Mouse (Mus musculus): Measurements from ENCODE around the gene Nudc.

Nudc gene

GRCm38 (mm10) chr4:133545272-133546231 lies at the start of gene Nudc:
TSS of gene Nudc (minus strand) at chr4:133545996.
- DNase-seq (ENCODE audit: low spot score in 2 of 2) = peak; percentile 94 to 96

DNA sequence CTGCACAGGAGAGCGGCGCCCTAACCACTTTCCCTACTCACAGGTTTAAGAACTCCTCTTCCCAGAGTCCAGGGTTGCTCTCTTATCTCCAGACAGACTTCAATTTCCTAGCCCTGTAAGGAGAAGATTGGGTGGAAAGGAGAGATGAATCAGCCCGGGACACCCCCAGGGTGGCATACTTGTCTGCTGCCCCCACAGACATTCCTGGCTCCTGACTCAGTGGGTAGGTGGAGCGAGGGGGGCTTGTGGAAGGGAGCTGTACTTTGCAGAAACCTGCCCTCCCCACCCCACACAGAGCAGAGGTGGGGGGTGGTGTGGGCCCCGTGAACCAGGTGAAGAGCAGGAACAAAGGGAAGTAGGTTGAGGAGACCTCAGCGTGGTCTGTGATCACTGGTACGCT lies 49.7 kb upstream of the Nudc start:
- DNase-seq (ENCODE audit: low spot score in 2 of 2) = peak; percentile 28 to 30

DNA sequence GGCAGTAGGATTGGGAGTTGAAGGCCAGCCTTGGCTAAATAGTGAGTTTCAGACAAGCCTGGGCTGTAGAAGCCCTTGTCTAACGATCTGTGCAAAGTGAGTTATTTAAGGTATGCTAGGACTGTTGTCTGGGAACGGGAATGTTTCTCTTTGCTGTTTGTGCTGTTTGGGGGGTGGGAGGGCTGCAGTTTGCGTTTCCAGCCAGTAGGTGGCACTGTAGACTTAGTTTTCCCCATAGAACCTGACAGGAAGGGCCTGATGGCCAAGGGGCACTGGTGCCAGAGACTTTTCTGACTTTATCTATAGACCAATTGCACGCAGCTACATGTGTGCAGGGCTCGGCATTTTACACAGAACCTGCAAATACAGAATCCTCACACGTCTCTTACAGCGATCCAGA lies 46.8 kb upstream of the Nudc start:
- DNase-seq (ENCODE audit: low spot score in 2 of 2) = peak in 1 of 2 experiments; percentile 22

GRCm38 (mm10) chr4:133584059-133584951 lies 38.5 kb upstream of the Nudc start, which contains the start of gene Gpn2:
TSS of gene Gpn2 (plus strand) at chr4:133584362.
- peak; percentile 84 to 85 for DNase-seq (ENCODE audit: low spot score in 2 of 2)

DNA sequence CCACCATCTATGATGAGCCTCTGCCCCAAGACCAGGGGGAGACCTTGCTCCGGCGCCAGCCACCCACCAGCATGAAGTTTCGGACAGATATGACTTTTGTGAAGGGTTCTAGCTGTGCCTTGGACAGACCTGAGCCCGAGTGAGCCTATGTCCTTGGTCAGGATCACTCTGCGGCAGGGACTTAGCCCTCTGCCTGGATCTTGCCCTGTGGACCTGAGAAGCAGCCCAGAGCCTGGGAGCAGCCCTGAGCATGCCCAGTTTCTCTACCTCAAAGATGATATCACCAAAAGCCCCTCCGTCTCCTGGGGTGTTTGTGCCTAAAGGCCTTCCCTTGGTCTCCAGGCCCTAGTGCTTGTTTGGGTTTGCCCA lies 37.9 kb upstream of the Nudc start:
- DNase-seq (ENCODE audit: low spot score in 2 of 2) = no peak

GRCm38 (mm10) chr4:133577983-133578382 lies 32.2 kb upstream of the Nudc start:
- DNase-seq (ENCODE audit: low spot score in 2 of 2) = no peak

- DNase-seq (ENCODE audit: low spot score in 2 of 2) = no peak
These were observed 29.0 kb upstream of the Nudc start for GRCm38 (mm10) chr4:133574843-133575202.

DNA sequence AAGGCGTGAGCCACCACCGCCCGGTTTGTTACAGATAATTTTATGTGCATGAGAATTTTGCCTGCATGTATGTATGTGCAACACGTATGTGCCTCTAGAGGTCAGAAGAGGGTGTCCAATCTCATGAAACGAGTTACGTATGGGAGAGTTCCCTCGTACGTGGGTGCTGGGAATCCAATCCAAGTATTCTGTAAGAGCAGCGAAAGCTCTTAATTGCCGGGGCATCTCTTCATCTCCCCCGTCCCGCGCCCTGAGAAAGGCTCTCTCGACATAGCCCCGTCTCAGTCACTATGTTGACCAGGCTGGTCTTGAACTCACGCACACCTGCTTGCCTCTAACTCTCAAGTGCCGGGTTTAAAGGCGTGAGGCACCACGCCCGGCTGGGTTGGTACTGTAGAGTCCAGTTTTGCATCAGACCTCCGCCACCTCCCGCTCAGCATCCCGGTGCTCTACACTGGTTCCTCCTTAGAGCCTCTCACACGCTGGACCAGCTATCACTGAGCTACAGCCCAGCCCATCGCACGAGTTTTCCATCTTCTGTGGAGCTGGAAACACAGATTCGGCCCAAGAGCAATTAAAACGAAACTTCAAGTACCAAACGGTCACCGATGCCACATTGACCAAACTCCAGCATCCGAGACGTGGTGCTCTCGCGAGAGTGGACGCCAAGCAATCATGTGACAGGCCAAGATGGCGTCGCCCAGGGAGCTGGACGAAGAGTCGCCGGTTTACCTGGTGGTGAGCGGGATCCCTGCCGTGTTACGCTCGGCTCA lies 28.5 kb upstream of the Nudc start, which contains the start of gene Gpatch3:
Gpatch3 (plus strand) TSS at position 676 of the 773 bp plus-strand sequence.
- peak; percentile 87 for DNase-seq (ENCODE audit: low spot score in 2 of 2)

- DNase-seq (ENCODE audit: low spot score in 2 of 2) = no peak
These were observed 24.3 kb upstream of the Nudc start for GRCm38 (mm10) chr4:133570066-133570466.

DNA sequence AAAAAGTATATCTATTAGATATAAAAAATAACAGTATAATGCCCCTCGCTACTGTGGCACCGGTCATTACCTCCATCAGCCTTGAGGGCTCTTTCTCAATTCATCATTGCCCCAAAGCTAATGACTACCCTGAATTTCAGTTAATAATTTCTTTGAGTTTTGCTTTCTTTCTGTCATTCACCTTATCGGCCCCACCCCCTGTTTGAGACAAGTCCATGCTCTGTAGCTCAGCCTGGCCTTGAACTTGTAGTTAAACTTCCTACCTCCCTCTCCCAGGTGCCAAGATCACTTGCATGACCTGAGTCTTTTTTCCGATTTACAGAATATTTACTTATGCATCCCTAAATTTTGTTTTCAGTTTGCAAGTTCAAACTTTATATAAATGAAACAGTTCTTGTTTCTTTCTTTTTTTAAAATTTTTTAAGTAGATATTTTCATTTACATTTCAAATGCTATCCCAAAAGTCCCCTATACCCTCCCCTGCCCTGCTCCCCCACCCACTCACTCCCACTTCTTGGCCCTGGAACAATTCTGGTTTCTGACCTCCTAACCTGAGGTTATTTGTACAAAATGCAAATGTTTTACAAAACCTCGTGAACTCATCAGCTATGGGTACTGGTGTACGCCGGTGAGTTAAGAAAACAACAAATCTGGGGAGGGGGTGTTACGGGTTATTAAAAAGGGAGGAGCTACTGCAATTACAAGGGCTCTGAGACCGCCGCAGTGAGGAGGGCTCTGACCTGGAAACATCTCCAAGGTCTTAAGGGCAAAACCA lies 23.7 kb upstream of the Nudc start:
- no peak for DNase-seq (ENCODE audit: low spot score in 2 of 2)

DNA sequence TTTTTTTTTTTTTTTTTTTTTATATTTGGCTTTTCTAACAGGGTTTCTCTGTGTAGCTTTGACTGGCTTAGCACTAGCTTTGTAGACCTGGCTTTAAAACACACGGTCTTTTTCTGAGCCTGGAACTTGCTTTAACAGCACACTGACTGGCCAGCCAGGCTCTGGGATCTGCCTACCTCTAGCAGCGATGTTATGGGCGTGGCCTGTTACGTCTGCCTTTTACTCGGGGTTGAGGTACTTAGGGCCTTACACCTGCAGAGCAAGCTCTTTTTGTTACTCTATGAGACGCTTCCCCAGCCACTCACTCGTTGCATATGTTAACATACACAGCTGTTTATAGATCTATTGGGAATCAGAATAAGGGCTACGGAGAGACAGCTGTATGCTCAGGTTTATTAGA lies 21.5 kb upstream of the Nudc start:
- no peak for DNase-seq (ENCODE audit: low spot score in 2 of 2)

DNA sequence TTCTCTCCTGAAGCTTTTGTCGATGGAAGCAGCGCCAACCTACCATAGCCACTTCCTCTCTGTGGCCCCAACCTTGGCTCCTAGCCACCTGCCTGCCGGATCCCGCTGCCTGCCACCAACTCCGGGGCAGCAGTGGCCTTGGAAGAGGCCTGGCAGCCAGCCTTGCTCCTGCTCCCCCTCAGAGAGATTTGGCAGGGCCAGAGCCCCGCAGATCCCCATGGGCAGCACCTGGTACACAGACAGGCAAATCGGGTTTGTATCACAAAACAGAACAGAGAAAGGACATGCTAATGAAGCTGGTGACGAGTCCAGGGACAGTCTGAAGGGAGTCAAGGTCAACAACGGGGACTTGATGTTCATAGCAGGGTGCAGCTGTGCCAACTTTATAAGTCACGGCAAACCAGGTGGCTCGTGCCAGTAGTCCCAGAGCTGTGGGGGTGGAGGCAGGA lies 17.4 kb upstream of the Nudc start:
- DNase-seq (ENCODE audit: low spot score in 2 of 2) = no peak

- DNase-seq (ENCODE audit: low spot score in 2 of 2) = no peak
These were observed 15.8 kb upstream of the Nudc start for GRCm38 (mm10) chr4:133561622-133562021.

DNA sequence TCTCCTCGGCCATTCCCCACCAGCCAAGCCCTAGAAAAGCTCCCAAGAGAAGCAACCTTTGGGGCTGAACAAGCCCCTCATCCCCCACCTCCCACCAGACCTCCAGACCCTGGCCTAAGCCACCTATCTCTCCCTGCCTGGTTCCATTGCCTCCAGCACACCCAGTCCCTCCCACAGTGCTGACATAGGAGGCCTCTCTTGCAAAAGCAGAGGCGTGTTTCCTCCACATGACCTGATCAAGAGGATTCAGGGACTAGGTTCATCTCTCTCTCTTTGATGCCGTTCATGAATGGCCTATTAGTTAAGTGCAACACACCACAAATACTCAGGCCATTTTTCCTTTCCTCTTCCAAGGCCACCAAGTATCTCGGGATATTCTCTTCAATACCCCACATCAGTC lies 14.1 kb upstream of the Nudc start:
- no peak for DNase-seq (ENCODE audit: low spot score in 2 of 2)

DNA sequence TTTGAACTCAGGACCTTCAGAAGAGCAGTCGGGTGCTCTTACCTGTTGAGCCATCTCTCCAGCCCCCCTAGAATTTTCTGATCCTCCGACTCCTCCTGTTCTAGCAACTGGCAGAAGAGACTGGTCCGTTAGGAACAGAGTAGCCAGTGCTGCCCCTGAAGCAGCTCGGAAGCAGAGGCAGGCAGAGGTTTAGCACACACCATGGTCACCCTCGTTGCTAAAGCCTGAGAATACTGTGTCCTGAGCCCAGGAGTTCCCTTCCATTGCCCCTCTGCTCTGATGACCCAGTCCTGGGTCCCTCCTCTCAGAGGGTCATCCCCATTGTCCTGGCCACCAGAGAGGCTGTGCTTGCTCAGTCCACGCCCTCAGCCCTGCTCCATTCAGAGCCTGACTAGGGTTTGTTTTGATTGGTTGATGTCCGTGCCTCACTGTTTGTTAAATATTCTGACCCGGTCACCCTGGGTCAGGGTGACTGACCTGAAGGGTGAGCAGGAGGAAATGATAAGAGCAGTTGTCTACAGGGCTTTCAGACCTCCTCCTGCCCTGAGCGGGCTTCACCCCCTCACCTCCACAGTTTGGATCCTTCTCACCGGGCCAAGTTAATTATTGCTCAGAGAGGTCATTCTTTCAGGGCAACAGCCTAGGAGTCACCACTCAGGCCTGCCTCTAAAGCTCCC lies 11.4 kb upstream of the Nudc start:
- DNase-seq (ENCODE audit: low spot score in 2 of 2) = no peak

DNA sequence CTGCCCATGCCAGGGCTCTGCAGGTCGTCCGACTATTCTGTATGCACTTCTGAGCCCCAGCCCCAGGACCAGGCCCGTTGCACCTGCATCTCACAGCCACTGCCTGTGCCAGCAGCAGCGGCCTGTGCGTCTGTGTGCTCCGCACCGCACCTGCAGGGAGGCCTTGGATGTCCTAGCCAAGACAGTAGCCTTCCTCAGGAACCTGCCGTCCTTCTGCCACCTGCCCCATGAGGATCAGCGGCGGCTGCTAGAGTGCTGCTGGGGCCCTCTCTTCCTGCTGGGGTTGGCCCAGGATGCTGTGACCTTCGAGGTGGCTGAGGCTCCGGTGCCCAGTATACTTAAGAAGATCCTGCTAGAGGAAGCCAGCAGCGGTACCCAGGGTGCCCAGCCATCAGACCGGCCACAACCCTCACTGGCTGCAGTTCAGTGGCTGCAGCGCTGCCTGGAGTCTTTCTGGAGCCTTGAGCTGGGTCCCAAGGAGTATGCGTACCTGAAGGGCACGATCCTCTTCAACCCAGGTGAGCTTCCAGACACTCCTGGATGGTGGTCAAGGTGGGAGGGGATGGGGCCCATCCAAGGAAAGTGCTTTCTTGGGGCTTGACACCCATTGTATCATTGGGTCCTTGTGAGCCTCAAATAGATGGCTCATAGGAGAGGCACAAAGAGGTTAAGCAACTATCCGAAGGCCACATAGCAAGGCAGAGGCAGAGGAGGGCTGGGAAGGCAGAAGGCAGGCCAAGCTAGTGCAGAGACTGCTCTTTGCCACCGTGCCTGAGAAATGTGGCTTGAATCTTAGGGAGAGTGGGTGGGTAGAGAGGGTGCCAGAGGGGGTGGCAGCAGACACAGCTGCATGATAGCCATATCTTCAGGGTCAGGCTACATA lies 7.9 kb upstream of the Nudc start:
- DNase-seq (ENCODE audit: low spot score in 2 of 2) = no peak

- no peak for DNase-seq (ENCODE audit: low spot score in 2 of 2)
These were observed 7.1 kb upstream of the Nudc start, which contains the start of gene Nr0b2 for GRCm38 (mm10) chr4:133552768-133553447. TSS of gene Nr0b2 (plus strand) at chr4:133553376.

- no peak for DNase-seq (ENCODE audit: low spot score in 2 of 2)
These were observed 6.2 kb upstream of the Nudc start for GRCm38 (mm10) chr4:133552029-133552428.

- no peak for DNase-seq (ENCODE audit: low spot score in 2 of 2)
These were observed 9.1 kb downstream of the Nudc start for GRCm38 (mm10) chr4:133536652-133537051.

All from right cerebral cortex, postnatal 36 days (tissue).